Mouse (Mus musculus) hindbrain, embryonic 15.5 days (tissue): Measurements from ENCODE around the gene Ftsj3. TPM values are rescaled to one million over a fixed set of nuclear protein-coding genes. Genes with fewer than 3 reads are reported as not detected.
"Not testable (repeated sequence)": the region's sequence is repeated elsewhere in the genome, so short reads cannot be mapped to it uniquely, and the experiment has no call there.

Experiments used
- ATAC-seq: fragments of 200-750 bp; cut with Nextera tagmentation; 2 replicates; pipeline ENCODE4 v1.8.0; 2017; ENCODE audit warnings: low read depth, moderate number of reproducible peaks, moderate TSS enrichment; ENCODE audit not compliant: low FRiP score
- H3K27ac ChIP-seq: fragments of 300-500 bp; sonication (generic); replicated peaks from 2 replicates; pipeline ENCODE4 v1.5.1; 2015; ENCODE audit warnings: mild to moderate bottlenecking, inconsistent platforms
- H3K27me3 ChIP-seq: fragments of 300-500 bp; sonication (generic); 2 replicates; pipeline ENCODE4 v1.6.1; 2015; ENCODE audit warnings: control low read depth, inconsistent platforms
- H3K36me3 ChIP-seq: fragments of 300-500 bp; sonication (generic); 2 replicates; pipeline ENCODE4 v1.6.1; 2015; ENCODE audit warnings: control low read depth, inconsistent platforms
- H3K4me1 ChIP-seq: fragments of 300-500 bp; sonication (generic); replicated peaks from 2 replicates; pipeline ENCODE4 v1.6.1; 2015; ENCODE audit warnings: control low read depth, inconsistent platforms
- H3K4me2 ChIP-seq: fragments of 300-500 bp; sonication (generic); 2 replicates; pipeline ENCODE4 v1.6.1; 2015; ENCODE audit warnings: moderate library complexity, mild to moderate bottlenecking, inconsistent platforms
- H3K4me3 ChIP-seq: fragments of 300-500 bp; sonication (generic); 2 replicates; pipeline ENCODE4 v1.5.1; 2015; ENCODE audit warnings: mild to moderate bottlenecking, inconsistent platforms
- H3K9ac ChIP-seq: fragments of 300-500 bp; sonication (generic); 2 replicates; pipeline ENCODE4 v1.6.1; 2015; ENCODE audit warnings: inconsistent platforms
- H3K9me3 ChIP-seq: fragments of 300-500 bp; sonication (generic); 2 replicates; pipeline ENCODE4 v1.6.1; 2016; ENCODE audit warnings: control low read depth, inconsistent platforms
- WGBS: fragments of 180-500 bp; shearing (Covaris S2); methylation state at CpG from one replicate; pipeline ENCODE4 v1.1.7; 2015; 5-methylcytosine and 5-hydroxymethylcytosine counted together
- polyA plus RNA-seq: library from polyadenylated mRNA; unstranded; fragments of >200 nt; fragmentation: Nextera tagmentation; extraction: Ambion mirVana; gene quantifications from 2 replicates; pipeline ENCODE4 v1.2.1, GENCODE M21; 2015

The Ftsj3 gene
- polyA plus RNA-seq, 1 experiment from 2014 or later, result 35.4 TPM

DNA sequence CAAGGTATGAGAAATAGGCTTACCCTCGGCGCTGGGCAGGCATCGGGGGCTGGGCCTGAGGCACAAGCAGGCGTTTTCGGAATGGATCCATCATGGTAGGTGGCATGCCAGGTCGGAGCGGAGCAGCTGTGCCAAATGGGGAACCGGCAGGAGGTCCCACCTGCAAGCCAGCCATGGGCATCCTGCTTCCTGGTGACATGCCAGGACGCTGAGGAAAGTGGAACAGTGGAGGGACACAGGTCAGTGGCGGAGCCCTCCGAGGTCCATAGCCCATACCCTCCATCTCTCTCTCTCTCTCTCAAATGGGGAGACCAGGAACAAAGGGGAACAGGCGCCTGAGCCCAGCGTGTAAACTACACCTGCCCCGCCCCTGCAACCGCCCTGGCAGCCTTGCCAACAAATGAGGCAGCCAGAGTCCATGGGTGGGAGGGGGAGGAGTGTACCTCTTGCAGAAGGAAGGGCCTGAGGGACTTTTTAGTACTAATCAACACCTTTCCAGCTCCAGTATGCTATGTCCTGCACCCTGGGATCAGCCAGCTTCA, 11.5 kb upstream of the Ftsj3 start:
- Histone ChIP-seq H3K27me3 (no peaks in the 10 kb centered on the region), H3K4me1 (peaks cover 42% of the 10 kb centered on the region), H3K27ac (peak overlapping the region; percentile 56), H3K9ac (no peak overlapping the region), H3K4me3 (no peak overlapping the region), H3K9me3 (no peaks in the 10 kb centered on the region), H3K36me3 (peaks cover 47% of the 10 kb centered on the region), H3K4me2 (peak overlapping the region; percentile 9; the same call in 1 of the 2 replicates)
- 0 out of 2 replicates have a peak, but pooled peaks have one; percentile 23 for ATAC-seq
- WGBS, result 59% methylated on average over 15 of the region's 15 CpGs

DNA sequence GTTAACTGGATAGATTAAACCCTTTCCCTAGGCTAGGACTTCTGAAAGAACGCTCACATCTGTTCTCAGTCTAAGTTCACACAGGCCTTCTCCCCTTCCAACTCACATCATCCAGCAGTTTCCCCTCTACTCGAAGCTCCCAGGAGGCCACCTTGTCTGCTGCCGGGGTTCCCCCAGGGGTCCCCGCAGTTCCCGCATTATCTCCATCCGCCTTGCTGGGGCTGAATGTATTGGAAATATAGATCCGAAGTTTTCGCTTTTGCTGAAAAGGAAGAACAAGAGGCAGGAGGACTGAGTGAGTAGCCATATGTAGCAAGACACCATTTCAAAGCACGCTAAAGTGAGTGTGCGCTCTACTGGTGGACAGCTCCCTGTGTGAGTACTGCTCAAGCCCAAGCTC, 10.6 kb upstream of the Ftsj3 start:
- no peak overlapping the region for H3K9ac ChIP-seq
- 95% methylated on average over 10 of the region's 10 CpGs for WGBS
- no peak for ATAC-seq
- H3K9me3 ChIP-seq, result no peaks in the 10 kb centered on the region
- H3K4me2 ChIP-seq, result no peak overlapping the region
- H3K27ac ChIP-seq, result no peak overlapping the region
- peaks cover 38% of the 10 kb centered on the region for H3K4me1 ChIP-seq
- H3K27me3 ChIP-seq, result no peaks in the 10 kb centered on the region
- no peak overlapping the region for H3K4me3 ChIP-seq
- peaks cover 57% of the 10 kb centered on the region for H3K36me3 ChIP-seq

DNA sequence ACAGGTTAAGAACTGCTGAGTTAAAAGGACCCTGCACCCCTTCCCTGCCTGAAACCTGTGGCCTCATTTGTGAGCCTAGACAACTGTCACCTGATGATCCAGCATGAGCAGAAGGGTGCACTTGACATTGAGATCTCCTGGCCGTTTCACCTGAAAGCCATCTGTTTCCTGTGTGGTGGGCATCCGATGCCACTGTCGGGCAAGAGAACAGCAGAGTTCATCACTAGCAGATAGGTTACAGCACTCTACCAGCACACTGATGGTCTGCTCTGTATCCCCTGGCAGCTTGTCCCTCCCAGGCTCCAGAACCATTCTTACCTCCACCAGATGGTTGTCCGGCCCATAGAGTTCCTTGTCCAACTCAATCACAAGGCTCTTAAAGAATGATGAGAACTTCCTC, 9.7 kb upstream of the Ftsj3 start:
- Histone ChIP-seq H3K4me3 (no peak overlapping the region), H3K27me3 (no peaks in the 10 kb centered on the region), H3K36me3 (peaks cover 65% of the 10 kb centered on the region), H3K27ac (no peak overlapping the region), H3K4me2 (no peak overlapping the region), H3K9me3 (no peaks in the 10 kb centered on the region), H3K4me1 (peaks cover 30% of the 10 kb centered on the region), H3K9ac (no peak overlapping the region)
- WGBS, result 96% methylated on average over 4 of the region's 4 CpGs
- ATAC-seq, result no peak

DNA sequence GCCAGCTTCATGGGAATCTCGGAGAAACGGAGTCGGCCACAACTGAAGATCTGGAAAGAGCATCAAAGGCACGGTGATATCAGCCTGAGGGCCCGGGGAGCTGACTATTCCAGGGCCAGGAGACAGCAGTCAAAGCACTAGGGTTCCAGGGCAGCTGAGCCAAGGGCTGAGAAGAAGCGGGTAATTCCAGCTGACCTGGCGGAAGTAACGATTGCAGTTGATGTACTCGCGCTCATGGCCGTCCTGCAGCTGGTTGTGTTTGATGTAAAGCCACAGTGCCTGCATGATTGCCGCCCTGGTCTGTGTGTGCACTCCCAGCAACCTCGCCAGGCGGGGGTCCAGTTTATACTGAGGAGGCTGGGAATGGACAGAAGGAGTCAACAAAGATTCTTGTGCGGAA, 9.1 kb upstream of the Ftsj3 start:
- 92% methylated on average over 15 of the region's 15 CpGs for WGBS
- Histone ChIP-seq H3K27me3 (no peaks in the 10 kb centered on the region), H3K4me1 (peaks cover 25% of the 10 kb centered on the region), H3K27ac (no peak overlapping the region), H3K36me3 (peaks cover 67% of the 10 kb centered on the region), H3K9me3 (no peaks in the 10 kb centered on the region), H3K4me2 (no peak overlapping the region), H3K9ac (no peak overlapping the region), H3K4me3 (no peak overlapping the region)
- no peak for ATAC-seq

DNA sequence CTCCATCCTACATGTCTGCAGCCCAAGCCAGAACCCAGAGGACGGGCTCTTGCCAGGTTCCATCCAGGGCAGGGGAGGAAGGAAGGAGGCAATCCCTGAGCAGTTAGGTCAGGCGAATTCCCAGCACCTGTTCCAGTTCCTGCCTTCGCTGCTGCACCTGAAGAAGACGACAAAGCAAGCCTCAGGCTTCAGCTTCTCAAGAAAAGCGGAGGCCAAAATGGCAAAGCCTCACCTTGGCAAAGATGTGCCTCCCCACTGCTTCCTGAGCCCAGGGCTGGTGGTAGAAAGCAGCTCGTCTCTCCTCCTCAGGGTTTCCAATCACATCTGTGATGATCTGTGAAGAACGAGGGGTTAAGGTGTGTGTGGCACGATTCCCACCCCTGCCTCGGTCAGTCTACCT, 8.1 kb upstream of the Ftsj3 start:
- Histone ChIP-seq H3K27ac (no peak overlapping the region), H3K9ac (no peak overlapping the region), H3K4me3 (no peak overlapping the region), H3K27me3 (no peaks in the 10 kb centered on the region), H3K4me1 (peaks cover 19% of the 10 kb centered on the region), H3K4me2 (no peak overlapping the region), H3K9me3 (no peaks in the 10 kb centered on the region), H3K36me3 (peaks cover 72% of the 10 kb centered on the region)
- no peak for ATAC-seq
- 91% methylated on average over 9 of the region's 9 CpGs for WGBS

DNA sequence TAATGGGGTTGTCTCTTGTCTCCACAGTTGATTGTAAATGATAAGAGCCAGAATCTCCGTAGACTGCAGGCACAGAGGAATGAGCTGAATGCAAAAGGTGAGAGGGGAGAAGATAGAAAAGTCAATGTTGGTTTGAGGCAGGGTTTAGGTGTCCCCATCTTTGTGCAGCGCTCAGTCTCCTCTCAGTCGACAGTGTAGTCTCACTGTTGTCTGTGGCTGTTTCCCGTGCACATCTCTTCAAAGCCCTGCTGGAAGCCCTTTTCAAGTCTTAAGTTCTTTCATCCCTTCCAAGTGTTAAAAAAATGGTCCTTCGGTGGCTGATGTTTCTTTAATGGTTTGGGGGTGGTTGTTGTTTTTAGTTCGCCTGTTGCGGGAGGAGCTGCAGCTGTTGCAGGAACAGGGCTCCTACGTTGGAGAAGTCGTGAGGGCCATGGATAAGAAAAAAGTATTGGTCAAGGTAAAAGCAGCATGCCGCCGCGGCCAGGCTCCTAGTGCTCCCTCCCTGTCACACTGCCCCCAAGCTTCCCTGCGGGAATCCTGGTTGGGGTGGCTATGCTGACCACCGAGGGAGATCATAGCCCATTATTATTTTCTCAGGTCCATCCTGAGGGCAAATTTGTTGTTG, 5.1 kb upstream of the Ftsj3 start:
- Histone ChIP-seq H3K4me1 (peaks cover 14% of the 10 kb centered on the region), H3K9me3 (no peaks in the 10 kb centered on the region), H3K36me3 (peaks cover 65% of the 10 kb centered on the region), H3K27ac (no peak overlapping the region), H3K4me2 (no peak overlapping the region), H3K27me3 (no peaks in the 10 kb centered on the region), H3K4me3 (no peak overlapping the region), H3K9ac (no peak overlapping the region)
- no peak for ATAC-seq
- WGBS, result 89% methylated on average over 14 of the region's 14 CpGs

DNA sequence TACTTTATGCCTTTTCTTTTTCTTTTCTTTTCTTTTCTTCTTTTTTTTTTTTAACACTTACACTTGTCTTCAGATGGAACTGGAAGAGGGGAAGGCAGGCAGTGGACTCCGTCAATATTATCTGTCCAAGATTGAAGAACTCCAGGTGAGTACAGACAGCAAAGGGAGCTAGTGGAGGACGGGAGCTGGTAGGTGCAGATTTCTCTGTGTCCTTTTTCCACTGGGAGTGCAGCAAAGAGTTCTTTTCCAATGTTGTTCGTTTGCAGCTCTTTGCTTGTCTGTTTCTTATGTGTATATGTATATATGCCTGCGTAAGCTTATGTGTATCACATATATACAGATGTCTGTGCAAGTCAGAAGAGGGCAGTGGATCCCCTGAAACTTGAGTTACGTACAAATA, 896 bp upstream of the Ftsj3 start:
- 70% methylated on average over 5 of the region's 5 CpGs for WGBS
- Histone ChIP-seq H3K4me2 (peak overlapping the region; percentile 97), H3K27me3 (no peaks in the 10 kb centered on the region), H3K27ac (no peak overlapping the region; the same call in 1 of the 2 replicates), H3K4me1 (peaks cover 24% of the 10 kb centered on the region), H3K36me3 (peaks cover 46% of the 10 kb centered on the region), H3K4me3 (peak overlapping the region; percentile 94), H3K9me3 (no peaks in the 10 kb centered on the region), H3K9ac (peak overlapping the region; percentile 92)
- ATAC-seq, result no peak

DNA sequence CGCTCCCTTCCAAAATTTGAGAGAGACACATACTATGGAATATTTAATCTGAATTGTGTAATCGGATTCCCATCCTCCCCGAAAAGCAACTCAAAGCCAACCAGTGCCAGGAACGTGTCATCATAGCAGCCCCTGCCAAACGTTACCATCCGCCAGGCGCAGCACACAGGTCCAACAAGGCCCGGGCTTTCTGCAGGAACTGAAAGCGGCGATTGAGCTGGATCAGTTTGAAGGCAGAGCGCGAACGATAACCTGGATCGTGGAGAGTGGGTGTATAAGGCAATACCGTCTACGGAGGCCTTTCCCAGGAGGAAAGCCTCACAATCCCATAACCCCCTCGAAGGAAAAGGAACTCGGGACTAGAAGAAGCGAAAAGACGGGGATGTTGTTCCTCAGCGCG, 705 bp downstream of the Ftsj3 start:
- no peak for ATAC-seq
- H3K9ac ChIP-seq, result peak overlapping the region; percentile 92
- H3K27me3 ChIP-seq, result no peaks in the 10 kb centered on the region
- WGBS, result 4% methylated on average over 22 of the region's 22 CpGs
- H3K4me1 ChIP-seq, result peaks cover 24% of the 10 kb centered on the region
- H3K4me3 ChIP-seq, result peak overlapping the region; percentile 94
- peak overlapping the region; percentile 91; the same call in 1 of the 2 replicates for H3K27ac ChIP-seq
- peaks cover 49% of the 10 kb centered on the region for H3K36me3 ChIP-seq
- H3K4me2 ChIP-seq, result peak overlapping the region; percentile 97
- no peaks in the 10 kb centered on the region for H3K9me3 ChIP-seq

DNA sequence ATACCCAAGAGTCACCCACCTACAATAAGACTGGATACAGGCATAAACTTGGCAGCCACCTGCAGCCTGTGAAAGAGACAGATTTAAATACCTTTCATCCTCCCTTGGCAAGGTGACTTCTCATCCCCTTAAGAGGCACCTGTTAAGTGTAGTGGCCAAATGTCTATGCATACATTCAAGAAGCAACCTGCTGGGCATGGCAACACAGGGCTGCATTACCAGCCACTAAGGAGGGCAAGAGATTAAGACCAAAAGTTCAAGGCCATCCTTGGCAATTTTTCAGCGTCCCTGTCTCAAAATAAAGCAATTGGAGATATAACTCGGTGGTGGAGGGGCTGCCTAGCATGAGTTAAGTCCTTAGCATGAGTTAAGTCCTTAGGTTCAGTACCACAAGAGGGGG, 1.1 kb downstream of the Ftsj3 start:
- H3K27ac ChIP-seq, result no peak overlapping the region
- peak overlapping the region; percentile 97 for H3K4me2 ChIP-seq
- H3K27me3 ChIP-seq, result no peaks in the 10 kb centered on the region
- peak overlapping the region; percentile 92; the same call in 1 of the 2 replicates for H3K9ac ChIP-seq
- ATAC-seq, result no peak
- 16% methylated on average over 2 of the region's 2 CpGs for WGBS
- peak overlapping the region; percentile 94 for H3K4me3 ChIP-seq
- H3K9me3 ChIP-seq, result no peaks in the 10 kb centered on the region
- peaks cover 53% of the 10 kb centered on the region for H3K36me3 ChIP-seq
- H3K4me1 ChIP-seq, result peaks cover 24% of the 10 kb centered on the region

DNA sequence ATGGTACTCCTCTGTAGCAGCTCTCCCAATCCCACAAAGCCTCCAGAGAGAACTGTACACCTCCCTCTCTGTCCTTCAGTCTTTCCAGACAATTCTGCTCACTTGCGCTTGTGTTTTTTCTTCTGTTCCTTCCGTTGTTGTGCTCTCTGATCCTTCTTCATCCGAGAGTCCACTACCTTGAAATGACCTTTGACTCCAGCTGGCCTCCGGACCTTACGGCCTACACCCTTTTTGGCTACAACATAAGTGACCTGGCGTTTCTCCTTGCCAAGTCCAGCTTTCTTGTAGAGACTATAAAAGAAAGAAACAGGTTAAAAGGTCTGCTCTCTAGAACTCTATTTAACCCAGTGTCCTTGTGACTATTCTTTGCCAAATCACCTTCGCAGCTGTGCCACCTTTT, 6.6 kb downstream of the Ftsj3 start:
- H3K27ac ChIP-seq, result no peak overlapping the region
- WGBS, result 92% methylated on average over 7 of the region's 7 CpGs
- H3K36me3 ChIP-seq, result peaks cover 93% of the 10 kb centered on the region
- H3K9me3 ChIP-seq, result no peaks in the 10 kb centered on the region
- H3K4me1 ChIP-seq, result 0 out of 2 replicates have a peak, but pooled peaks cover under 1% of the 10 kb centered on the region
- no peak overlapping the region for H3K9ac ChIP-seq
- H3K4me2 ChIP-seq, result no peak overlapping the region
- no peaks in the 10 kb centered on the region for H3K27me3 ChIP-seq
- H3K4me3 ChIP-seq, result no peak overlapping the region
- ATAC-seq, result no peak

DNA sequence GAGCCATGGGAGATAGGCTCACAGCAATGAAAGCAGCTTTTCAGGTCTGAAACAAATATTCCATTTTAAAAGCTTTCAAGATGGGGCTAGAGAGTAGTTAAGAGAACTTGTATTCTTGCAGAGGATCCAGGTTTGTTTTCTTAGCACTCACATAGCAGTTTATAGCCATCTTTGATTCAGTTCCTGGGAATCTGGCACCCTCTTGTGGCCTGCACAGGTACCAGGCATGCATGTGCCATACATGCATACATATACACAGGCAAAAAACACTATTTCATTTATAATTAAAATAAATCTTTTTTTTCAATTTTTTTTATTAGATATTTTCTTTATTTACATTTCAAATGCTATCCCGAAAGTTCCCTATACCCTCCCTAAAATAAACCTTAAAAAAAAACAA, 9.0 kb downstream of the Ftsj3 start:
- Histone ChIP-seq H3K4me2 (no peak overlapping the region), H3K4me1 (no peaks in the 10 kb centered on the region), H3K9ac (no peak overlapping the region), H3K27me3 (no peaks in the 10 kb centered on the region), H3K9me3 (no peaks in the 10 kb centered on the region), H3K4me3 (no peak overlapping the region), H3K36me3 (peaks cover 96% of the 10 kb centered on the region), H3K27ac (no peak overlapping the region)
- WGBS, result 96% methylated on average over 1 of the region's 1 CpGs
- no peak for ATAC-seq

DNA sequence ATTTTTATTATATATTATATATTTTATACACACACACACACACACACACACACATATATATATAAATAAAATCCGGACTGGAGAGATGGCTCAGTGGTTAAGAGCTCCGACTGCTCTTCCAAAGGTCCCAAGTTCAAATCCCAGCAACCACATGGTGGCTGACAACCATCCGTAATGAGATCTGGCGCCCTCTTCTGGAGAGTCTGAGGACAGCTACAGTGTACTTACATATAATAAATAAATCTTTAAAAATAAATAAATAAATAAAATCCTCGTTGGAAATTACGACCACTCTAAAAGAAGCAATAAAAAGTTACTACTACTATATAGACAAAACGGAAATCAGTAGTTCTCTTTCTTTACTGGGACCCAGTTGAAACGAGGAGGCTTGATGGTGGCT, 21.9 kb downstream of the Ftsj3 start:
- WGBS, result 81% methylated on average over 8 of the region's 8 CpGs
- H3K36me3 ChIP-seq, result peaks cover 65% of the 10 kb centered on the region
- H3K4me1 ChIP-seq, H3K27ac ChIP-seq, ATAC-seq, H3K27me3 ChIP-seq, H3K4me2 ChIP-seq, H3K9ac ChIP-seq, H3K4me3 ChIP-seq, H3K9me3 ChIP-seq: not testable (repeated sequence)

DNA sequence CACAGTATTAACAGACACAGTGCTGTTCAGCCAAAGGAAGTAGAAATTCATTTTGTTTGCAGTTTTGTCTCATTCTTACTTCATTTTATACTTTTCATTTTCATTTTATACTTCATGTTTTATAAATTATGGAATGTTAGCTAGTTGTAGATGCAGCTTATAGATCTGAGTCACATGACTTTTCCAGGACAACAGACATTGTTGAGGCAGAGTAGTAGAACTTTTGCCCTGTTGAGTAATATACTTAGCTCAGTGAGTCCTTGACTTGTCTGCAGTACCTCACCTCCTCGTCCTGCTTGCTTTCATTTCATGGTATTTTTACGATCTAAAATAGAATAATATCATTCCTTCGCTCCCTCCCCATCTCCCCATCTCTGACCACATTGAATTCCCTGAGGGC, 35.3 kb downstream of the Ftsj3 start:
- WGBS, result 94% methylated on average over 3 of the region's 3 CpGs
- no peak overlapping the region for H3K27ac ChIP-seq
- no peaks in the 10 kb centered on the region for H3K27me3 ChIP-seq
- ATAC-seq, result no peak
- no peak overlapping the region for H3K4me3 ChIP-seq
- no peaks in the 10 kb centered on the region for H3K9me3 ChIP-seq
- H3K4me1 ChIP-seq, result peaks cover 33% of the 10 kb centered on the region
- H3K4me2 ChIP-seq, result no peak overlapping the region
- H3K36me3 ChIP-seq, result peaks cover 15% of the 10 kb centered on the region
- no peak overlapping the region for H3K9ac ChIP-seq
